Mouse (Mus musculus) neural tube, embryonic 15.5 days (tissue): ENCODE measurements around the gene Arrdc2. TPM values are rescaled to one million over a fixed set of nuclear protein-coding genes. Genes with fewer than 3 reads are reported as not detected.

Experiments used
- ATAC-seq: fragments of 200-750 bp; cut with Nextera tagmentation; 2 replicates; pipeline ENCODE4 v1.8.0; 2017; ENCODE audit warnings: mild to moderate bottlenecking, moderate TSS enrichment, moderate library complexity; ENCODE audit not compliant: low FRiP score
- H3K27ac ChIP-seq: fragments of 300-500 bp; sonication (generic); replicated peaks from 2 replicates; pipeline ENCODE4 v1.5.1; 2015; ENCODE audit warnings: mild to moderate bottlenecking, inconsistent platforms
- H3K27me3 ChIP-seq: fragments of 300-500 bp; sonication (generic); replicated peaks from 2 replicates; pipeline ENCODE4 v1.6.1; 2015; ENCODE audit warnings: inconsistent platforms
- H3K36me3 ChIP-seq: fragments of 300-500 bp; sonication (generic); 2 replicates; pipeline ENCODE4 v1.6.1; 2015; ENCODE audit warnings: inconsistent platforms
- H3K4me1 ChIP-seq: fragments of 300-500 bp; sonication (generic); 2 replicates; pipeline ENCODE4 v1.6.1; 2015; ENCODE audit warnings: inconsistent platforms
- H3K4me2 ChIP-seq: fragments of 300-500 bp; sonication (generic); 2 replicates; pipeline ENCODE4 v1.6.1; 2015; ENCODE audit warnings: inconsistent platforms, mild to moderate bottlenecking, moderate library complexity
- H3K4me3 ChIP-seq: fragments of 300-500 bp; sonication (generic); replicated peaks from 2 replicates; pipeline ENCODE4 v1.5.1; 2015; ENCODE audit warnings: mild to moderate bottlenecking, inconsistent platforms
- H3K9ac ChIP-seq: fragments of 300-500 bp; sonication (generic); replicated peaks from 2 replicates; pipeline ENCODE4 v1.6.1; 2015; ENCODE audit warnings: mild to moderate bottlenecking, inconsistent platforms
- H3K9me3 ChIP-seq: fragments of 300-500 bp; sonication (generic); replicated peaks from 2 replicates; pipeline ENCODE4 v1.6.1; 2016; ENCODE audit warnings: inconsistent platforms
- WGBS: fragments of 180-500 bp; shearing (Covaris S2); methylation state at CpG from one replicate; pipeline ENCODE4 v1.1.7; 2015; ENCODE audit warnings: mixed read lengths; 5-methylcytosine and 5-hydroxymethylcytosine counted together
- polyA plus RNA-seq: library from polyadenylated mRNA; unstranded; fragments of >200 nt; fragmentation: Nextera tagmentation; extraction: Ambion mirVana; gene quantifications from 2 replicates; pipeline ENCODE4 v1.2.1, GENCODE M21; 2015

Arrdc2 gene
- polyA plus RNA-seq, 1 experiment from 2014 or later, result 7.8 TPM

- no peaks in the 10 kb centered on the region for H3K36me3 ChIP-seq
Observed at GRCm38 (mm10) chr8:70794215-70794614, 45.3 kb downstream of the Arrdc2 start.

DNA sequence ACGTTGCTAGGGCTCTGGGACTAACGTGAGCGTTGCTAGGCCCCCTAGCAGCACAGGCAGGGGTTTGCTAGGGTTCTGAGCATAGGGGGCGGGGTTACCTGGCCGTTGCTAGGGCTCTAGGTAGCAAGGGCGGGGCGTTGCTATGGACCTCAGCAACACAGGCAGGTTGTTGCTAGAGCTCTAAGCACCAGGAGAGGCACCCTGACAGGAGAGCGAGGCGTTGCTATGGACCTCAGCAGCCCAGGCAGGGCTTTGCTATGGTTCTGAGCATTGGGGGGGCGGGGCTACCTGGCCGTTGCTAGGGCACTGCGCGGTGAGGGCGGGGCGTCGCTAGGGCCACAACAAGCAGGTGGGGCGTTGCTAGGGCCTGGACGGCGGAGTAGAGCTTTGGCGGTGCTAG, 46.8 kb downstream of the Arrdc2 start:
- peak overlapping the region; percentile 75 for H3K4me2 ChIP-seq
- H3K27ac ChIP-seq, result peak overlapping the region; percentile 83
- peaks cover 7% of the 10 kb centered on the region for H3K27me3 ChIP-seq
- H3K4me3 ChIP-seq, result peak overlapping the region; percentile 61
- peak overlapping the region; percentile 82; the same call in 1 of the 2 replicates for H3K9ac ChIP-seq
- no peaks in the 10 kb centered on the region for H3K9me3 ChIP-seq
- peak; percentile 52 for ATAC-seq
- peaks cover 8% of the 10 kb centered on the region; the same call in 1 of the 2 replicates for H3K36me3 ChIP-seq
- peaks cover 52% of the 10 kb centered on the region for H3K4me1 ChIP-seq
- WGBS, result under 1% methylated on average over 20 of the region's 20 CpGs

More at GRCm38 (mm10) chr8:70794215-70794614, 45.3 kb downstream of the Arrdc2 start:
- Histone ChIP-seq H3K9me3 (no peaks in the 10 kb centered on the region), H3K27me3 (peaks cover 9% of the 10 kb centered on the region), H3K4me2 (no peak overlapping the region), H3K4me1 (peaks cover 60% of the 10 kb centered on the region), H3K9ac (no peak overlapping the region), H3K27ac (no peak overlapping the region), H3K4me3 (no peak overlapping the region)
- 82% methylated on average over 2 of the region's 2 CpGs for WGBS
- ATAC-seq, result no peak

DNA sequence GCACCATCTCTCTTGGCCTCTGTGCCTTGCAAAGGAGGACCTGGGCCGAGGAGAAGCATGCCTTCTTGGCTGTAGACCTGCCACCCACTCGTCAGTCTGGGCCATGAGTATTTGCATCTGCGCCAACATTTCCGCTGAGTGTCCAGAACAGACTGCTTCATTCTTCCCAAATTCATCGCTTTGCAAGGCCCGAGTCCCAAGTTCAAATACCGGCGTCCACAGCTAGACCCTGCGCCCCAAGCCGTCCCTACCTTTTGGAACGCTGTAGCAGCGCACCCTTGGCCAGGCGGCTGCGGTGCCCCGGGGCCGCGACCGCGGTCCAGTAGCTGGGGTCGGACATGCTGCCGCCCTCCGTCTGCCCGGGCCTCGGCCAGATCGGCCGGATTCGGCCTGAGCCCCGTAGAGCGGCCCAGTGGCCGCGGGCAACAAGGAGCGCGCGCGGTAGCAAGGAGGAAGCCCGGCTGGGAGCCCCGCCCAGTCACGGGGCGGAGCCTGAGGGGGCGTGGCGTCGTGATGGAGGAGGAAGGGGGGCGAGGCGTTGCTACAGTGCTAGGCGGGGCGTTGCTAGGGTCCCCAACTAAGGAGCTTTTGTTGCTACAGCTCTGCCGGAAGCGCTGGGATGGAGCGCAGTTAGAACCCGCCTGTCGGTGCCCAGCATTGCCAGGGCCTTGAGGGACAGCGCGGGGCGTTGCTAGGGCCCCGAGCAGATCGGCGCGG, 47.4 kb downstream of the Arrdc2 start:
- peaks cover 13% of the 10 kb centered on the region for H3K36me3 ChIP-seq
- H3K9ac ChIP-seq, result peak overlapping the region; percentile 82
- H3K9me3 ChIP-seq, result no peaks in the 10 kb centered on the region
- H3K27me3 ChIP-seq, result peaks cover 7% of the 10 kb centered on the region
- H3K4me3 ChIP-seq, result peak overlapping the region; percentile 61
- peaks cover 48% of the 10 kb centered on the region for H3K4me1 ChIP-seq
- peak overlapping the region; percentile 83 for H3K27ac ChIP-seq
- peak overlapping the region; percentile 75 for H3K4me2 ChIP-seq
- 6% methylated on average over 58 of the region's 58 CpGs for WGBS
- peak; percentile 80 for ATAC-seq

GRCm38 (mm10) chr8:70791294-70791701, 48.2 kb downstream of the Arrdc2 start:
- H3K9ac ChIP-seq, result peak overlapping the region; percentile 82
- peaks cover 7% of the 10 kb centered on the region for H3K27me3 ChIP-seq
- H3K4me1 ChIP-seq, result peaks cover 42% of the 10 kb centered on the region
- 0 out of 2 replicates have a peak overlapping the region, but pooled peaks have one; percentile 83 for H3K27ac ChIP-seq
- H3K9me3 ChIP-seq, result no peaks in the 10 kb centered on the region
- peaks cover 21% of the 10 kb centered on the region for H3K36me3 ChIP-seq
- H3K4me3 ChIP-seq, result peak overlapping the region; percentile 61
- no peak for ATAC-seq
- 77% methylated on average over 7 of the region's 7 CpGs for WGBS
- H3K4me2 ChIP-seq, result peak overlapping the region; percentile 75

DNA sequence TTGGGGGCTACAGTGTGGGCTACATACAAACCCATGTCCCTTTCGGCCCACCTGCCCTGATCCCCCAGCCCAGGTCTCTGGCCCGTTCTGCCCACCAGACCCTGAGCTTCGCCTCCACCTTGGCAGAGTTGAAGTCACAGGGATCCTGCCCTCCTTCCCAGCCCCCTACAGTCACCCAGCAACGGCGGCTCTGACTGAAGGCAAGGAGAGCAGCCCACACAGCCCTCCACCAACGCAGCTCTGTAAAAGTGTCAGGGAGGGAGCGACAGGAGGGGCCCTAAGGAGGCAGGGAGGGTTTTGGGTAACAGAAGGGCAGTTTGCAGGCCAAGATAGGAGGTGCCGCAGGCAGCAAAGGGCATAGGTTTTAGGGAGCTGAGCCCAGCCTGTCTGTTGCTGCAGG, 48.7 kb downstream of the Arrdc2 start:
- H3K4me3 ChIP-seq, result peak overlapping the region; percentile 61; the same call in 1 of the 2 replicates

DNA sequence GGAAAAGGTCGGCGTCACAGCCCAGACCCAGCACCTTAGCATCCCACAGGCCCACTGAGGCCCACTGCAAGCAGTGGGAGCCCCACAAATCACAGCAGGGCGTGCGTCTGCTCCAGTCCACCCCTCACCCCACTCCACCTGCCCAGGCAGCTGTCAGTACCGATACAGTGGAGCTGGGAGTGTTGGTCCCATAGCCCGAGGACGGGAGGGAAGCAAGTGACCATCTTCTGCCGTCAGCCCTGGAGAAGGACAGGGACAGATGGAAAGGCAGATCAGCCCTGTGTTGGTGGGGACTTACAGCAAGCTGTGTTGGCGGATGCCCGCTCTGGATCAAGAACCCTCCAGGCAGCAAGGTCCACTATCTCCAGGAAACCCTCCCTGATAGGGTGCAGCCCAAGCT, 50.5 kb downstream of the Arrdc2 start:
- Histone ChIP-seq H3K27me3 (peaks cover 7% of the 10 kb centered on the region), H3K9me3 (no peaks in the 10 kb centered on the region), H3K9ac (no peak overlapping the region), H3K4me3 (no peak overlapping the region), H3K27ac (no peak overlapping the region), H3K36me3 (peaks cover 43% of the 10 kb centered on the region), H3K4me2 (no peak overlapping the region), H3K4me1 (peaks cover 33% of the 10 kb centered on the region)
- no peak for ATAC-seq
- 83% methylated on average over 10 of the region's 10 CpGs for WGBS

More for the DNA sequence above, 48.7 kb downstream of the Arrdc2 start:
- Histone ChIP-seq H3K4me1 (peaks cover 37% of the 10 kb centered on the region), H3K9ac (peak overlapping the region; percentile 82; the same call in 1 of the 2 replicates), H3K9me3 (no peaks in the 10 kb centered on the region), H3K36me3 (peaks cover 25% of the 10 kb centered on the region), H3K27ac (no peak overlapping the region), H3K4me2 (peak overlapping the region; percentile 75), H3K27me3 (peaks cover 7% of the 10 kb centered on the region)
- no peak for ATAC-seq
- 60% methylated on average over 8 of the region's 8 CpGs for WGBS

DNA sequence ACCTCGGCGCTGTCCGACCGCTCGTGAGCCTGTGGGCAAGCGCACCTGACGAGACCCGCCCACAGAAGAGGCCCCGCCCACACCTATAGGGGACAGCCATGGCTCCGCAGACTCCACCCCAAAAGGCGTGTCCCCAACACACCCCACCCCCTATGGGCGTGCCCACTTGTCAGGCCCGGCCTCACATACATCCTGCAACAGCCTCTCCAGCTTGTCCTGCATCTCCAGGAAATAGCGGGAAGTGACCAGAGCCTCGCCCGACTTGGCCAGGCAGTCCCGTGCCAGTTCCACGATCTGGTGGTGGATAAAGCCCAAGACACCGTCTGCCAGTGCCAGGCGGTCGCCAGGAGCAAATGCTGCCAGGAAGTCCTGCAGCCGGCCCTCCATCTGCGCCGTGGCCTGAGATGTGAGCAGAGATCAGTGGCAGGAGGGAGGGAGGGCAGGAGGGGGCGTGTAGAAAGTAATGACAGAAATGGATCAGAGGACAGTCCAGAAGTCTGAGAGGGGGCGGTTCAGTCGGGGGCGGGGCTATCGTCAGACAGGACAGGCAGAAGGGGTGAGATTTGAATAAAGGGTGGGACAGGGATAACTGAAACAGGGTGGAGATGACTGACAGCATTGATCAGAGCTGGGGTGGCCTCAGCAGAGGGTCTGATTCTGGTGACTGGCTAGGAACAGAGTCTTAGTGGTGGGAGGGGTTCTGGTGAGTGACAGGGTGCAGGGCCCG, 51.4 kb downstream of the Arrdc2 start:
- Histone ChIP-seq H3K27ac (no peak overlapping the region), H3K36me3 (peaks cover 53% of the 10 kb centered on the region), H3K4me2 (peak overlapping the region; percentile 30), H3K9ac (no peak overlapping the region), H3K9me3 (no peaks in the 10 kb centered on the region), H3K27me3 (peaks cover 7% of the 10 kb centered on the region), H3K4me3 (peak overlapping the region; percentile 1; the same call in 1 of the 2 replicates), H3K4me1 (peaks cover 29% of the 10 kb centered on the region)
- ATAC-seq, result no peak
- WGBS, result 26% methylated on average over 30 of the region's 30 CpGs

DNA sequence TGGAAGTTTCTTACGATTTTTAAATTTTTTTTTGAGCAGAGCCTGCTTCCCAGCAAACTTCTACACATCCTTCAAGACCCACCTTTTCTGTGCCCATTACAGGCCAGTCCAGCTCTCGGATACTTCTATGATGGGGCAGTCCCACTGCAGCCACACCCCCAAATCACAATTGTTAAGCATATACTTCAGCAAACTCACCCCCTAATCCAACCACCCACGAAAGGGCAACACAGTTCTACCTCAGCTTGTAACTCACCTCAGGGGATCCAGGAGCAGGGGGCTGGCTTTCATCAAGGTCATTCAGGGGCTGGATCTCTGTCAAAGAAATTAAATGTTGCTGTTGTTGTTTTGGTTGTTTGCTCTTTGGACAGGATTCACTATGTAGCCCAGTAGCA, 52.5 kb downstream of the Arrdc2 start:
- H3K9me3 ChIP-seq, result no peaks in the 10 kb centered on the region
- no peak overlapping the region for H3K27ac ChIP-seq
- H3K9ac ChIP-seq, result no peak overlapping the region
- H3K4me1 ChIP-seq, result peaks cover 20% of the 10 kb centered on the region
- H3K4me2 ChIP-seq, result no peak overlapping the region; the same call in 1 of the 2 replicates
- no peak for ATAC-seq
- H3K36me3 ChIP-seq, result peaks cover 61% of the 10 kb centered on the region
- WGBS, result 94% methylated on average over 3 of the region's 3 CpGs
- no peak overlapping the region for H3K4me3 ChIP-seq
- H3K27me3 ChIP-seq, result peaks cover 7% of the 10 kb centered on the region

DNA sequence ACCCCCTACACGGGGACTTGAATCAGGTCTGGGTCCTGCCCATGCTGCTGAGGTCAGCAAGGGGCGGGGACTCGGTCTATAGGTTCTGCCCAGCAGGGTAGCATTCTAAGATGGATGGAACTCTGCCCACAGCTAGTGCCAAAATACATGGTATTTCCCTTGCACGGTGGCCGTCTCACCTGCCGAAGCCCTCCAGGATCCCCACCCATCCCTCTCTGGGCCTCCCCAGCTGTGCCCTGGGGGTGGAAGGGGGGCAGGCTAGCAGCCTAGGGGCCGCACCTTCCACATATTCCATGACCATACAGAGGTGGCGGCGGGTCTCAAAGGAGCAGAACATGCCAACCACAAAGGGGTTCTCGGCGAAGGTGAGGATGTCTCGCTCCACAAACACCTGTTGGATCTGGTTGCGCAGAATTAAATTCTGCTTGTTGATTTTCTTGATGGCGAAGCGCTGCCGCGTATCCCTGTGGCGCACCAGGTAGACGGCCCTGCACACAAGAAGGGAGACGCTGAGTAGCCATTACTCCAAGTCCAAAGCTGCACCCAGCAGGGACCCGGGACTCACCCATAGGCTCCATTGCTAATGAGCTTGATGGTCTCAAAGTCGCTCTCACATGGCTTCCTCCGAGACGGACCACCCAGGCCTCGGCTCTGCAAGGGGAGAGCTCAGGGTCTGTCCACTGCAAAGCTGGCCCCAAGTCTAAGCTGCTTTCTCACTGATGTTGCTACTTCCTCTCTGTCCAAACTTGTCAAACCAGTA, 53.0 kb downstream of the Arrdc2 start:
- no peaks in the 10 kb centered on the region for H3K9me3 ChIP-seq
- H3K36me3 ChIP-seq, result peaks cover 67% of the 10 kb centered on the region
- no peak overlapping the region for H3K27ac ChIP-seq
- peaks cover 14% of the 10 kb centered on the region for H3K4me1 ChIP-seq
- WGBS, result 90% methylated on average over 25 of the region's 25 CpGs
- H3K4me3 ChIP-seq, result no peak overlapping the region
- no peak for ATAC-seq
- peaks cover 7% of the 10 kb centered on the region for H3K27me3 ChIP-seq
- H3K9ac ChIP-seq, result no peak overlapping the region
- H3K4me2 ChIP-seq, result no peak overlapping the region
